8 mouse cellular contexts compared by ENCODE assay signal in genomic region chr2:172346933-172347611, GRCm38 (mm10). TPM values are rescaled to one million over a fixed set of nuclear protein-coding genes. Genes with fewer than 3 reads are reported as not detected.
DNase-seq lines count a peak whose midpoint lies in the region; ATAC-seq lines count a peak whose summit lies in the region.

No protein-coding gene starts in this region.

- peaks cover 44% of the 10 kb centered on the region for H3K4me1 ChIP-seq in forebrain, embryonic 16.5 days (replicated peaks; ENCODE audit: control insufficient read depth, insufficient read depth, low read length)

- no peaks in the 10 kb centered on the region for H3K27me3 ChIP-seq in forebrain, embryonic 16.5 days (replicated peaks; ENCODE audit: control insufficient read depth, insufficient read depth, low read length)

- no peaks in the 10 kb centered on the region for H3K9me3 ChIP-seq in forebrain, embryonic 16.5 days (ENCODE audit: control insufficient read depth, low read length)

- WGBS in forebrain, embryonic 16.5 days, result 60% methylated on average over 8 of the region's 8 CpGs

- no peak overlapping the region; the same call in 1 of the 2 replicates for H3K27ac ChIP-seq in forebrain, embryonic 16.5 days (ENCODE audit: low read length)

- peak overlapping the region; percentile 96 for H3K4me2 ChIP-seq in forebrain, embryonic 16.5 days (ENCODE audit: low read length)

- no peaks in the 10 kb centered on the region for H3K36me3 ChIP-seq in forebrain, embryonic 16.5 days (ENCODE audit: control insufficient read depth, insufficient read depth)

- DNase-seq in cerebellum, adult 9-10 months, result peak; percentile 15
- no peak for DNase-seq in cerebellum, adult 18-20 months
- DNase-seq in MN1 (ENCODE audit: low spot score), result peak; percentile 46
- peak; percentile 50 for DNase-seq in mesoderm, embryonic 11.5 days (ENCODE audit: low read depth, low spot score)
- no peak for DNase-seq in right cerebral cortex, postnatal 36 days (ENCODE audit: low spot score in 2 of 2)
- DNase-seq in thymus, postnatal 25 days, result no peak
- no peak for DNase-seq in adipocyte (ENCODE audit: low spot score)

- peak overlapping the region; percentile 79; the same call in 1 of the 2 replicates for H3K9ac ChIP-seq in forebrain, embryonic 16.5 days (replicated peaks; ENCODE audit: low read depth, low read length)

- no peak for ATAC-seq in forebrain, embryonic 16.5 days

- peak overlapping the region; percentile 76 for H3K4me3 ChIP-seq in forebrain, embryonic 16.5 days (replicated peaks; ENCODE audit: low read length)

RNA-seq across cellular contexts. Expression of gene Fam210b, which starts 1.7 kb away (rescaled TPM):
- polyA plus RNA-seq in forebrain, embryonic 16.5 days (2015; fragmentation: Nextera tagmentation; extraction: Ambion mirVana), result 77.9 and 93.9 TPM in 2 replicates

RNA-seq across cellular contexts. Expression of gene Aurka, which starts 23.3 kb away (rescaled TPM):
- polyA plus RNA-seq in forebrain, embryonic 16.5 days (2015; fragmentation: Nextera tagmentation; extraction: Ambion mirVana), result 38.3 and 45.3 TPM in 2 replicates

RNA-seq across cellular contexts. Expression of gene Cstf1, which starts 23.4 kb away (rescaled TPM):
- polyA plus RNA-seq in forebrain, embryonic 16.5 days (2015; fragmentation: Nextera tagmentation; extraction: Ambion mirVana), result 27.5 and 29.9 TPM in 2 replicates

RNA-seq across cellular contexts. Expression of gene Cass4, which starts 46.5 kb away (rescaled TPM):
- polyA plus RNA-seq in forebrain, embryonic 16.5 days (2015; fragmentation: Nextera tagmentation; extraction: Ambion mirVana), result 0.13 and 0.19 TPM in 2 replicates

Comparison
In these comparisons a context has a peak if more than half of its experiments do, and no peak if none do; other contexts are left out.
1. DNase-seq: peak in cerebellum, adult 9-10 months (single experiment), MN1 (single experiment) and mesoderm, embryonic 11.5 days (single experiment); none in cerebellum, adult 18-20 months (0 of 2), right cerebral cortex, postnatal 36 days (0 of 2), thymus, postnatal 25 days (single experiment) and adipocyte (single experiment).